Mouse (Mus musculus): ENCODE results near the gene Fezf2. TPM values are rescaled to one million over a fixed set of nuclear protein-coding genes. Genes with fewer than 3 reads are reported as not detected.

Gene Fezf2
- polyA plus RNA-seq, 2 experiments: not detected

- Histone ChIP-seq H3K4me1 (replicated peaks; ENCODE audit: control insufficient read depth in 2 of 2, insufficient read depth in 2 of 2, low read length in 1 of 2) (no peaks in the 10 kb centered on the region), H3K36me3 (replicated peaks; ENCODE audit: control insufficient read depth, insufficient read depth, low read depth) (no peaks in the 10 kb centered on the region), H3K27ac (no peak overlapping the region), H3K4me2 (ENCODE audit: low read depth) (no peak overlapping the region), H3K27me3 (ENCODE audit: control insufficient read depth, insufficient read depth, low read length) (peaks cover 83% of the 10 kb centered on the region), H3K4me3 (ENCODE audit: insufficient read depth in 1 of 2, low read depth in 2 of 2, low read length in 2 of 2) (no peak overlapping the region), H3K9ac (replicated peaks) (no peak overlapping the region), H3K9me3 (ENCODE audit: control insufficient read depth, low read length) (no peaks in the 10 kb centered on the region)
- TF ChIP-seq EP300 (IDR thresholded peaks at IDR 0.05; ENCODE audit: low read depth) (no peak), CTCF (IDR thresholded peaks at IDR 0.05; ENCODE audit: low read depth) (no peak)
- DNase-seq (ENCODE audit: low read depth in 3 of 3, low spot score in 3 of 3): no peak
- ATAC-seq (ENCODE audit: insufficient read depth): no peak
- whole genome bisulfite sequencing (ENCODE audit: insufficient replicate concordance): 1% methylated on average over 19 of the region's 19 CpGs
Observed at GRCm38 (mm10) chr14:12340238-12341074, 7.5 kb downstream of the Fezf2 start.

- no peak overlapping the region for H3K4me2 ChIP-seq (ENCODE audit: low read depth)
- WGBS (ENCODE audit: insufficient replicate concordance): 2% methylated on average over 10 of the region's 10 CpGs
- TF ChIP-seq EP300 (IDR thresholded peaks at IDR 0.05; ENCODE audit: low read depth) (no peak), CTCF (IDR thresholded peaks at IDR 0.05; ENCODE audit: low read depth) (no peak)
- H3K4me3 ChIP-seq (ENCODE audit: insufficient read depth in 1 of 2, low read depth in 2 of 2, low read length in 2 of 2): no peak overlapping the region
- no peak overlapping the region for H3K27ac ChIP-seq
- H3K9ac ChIP-seq (replicated peaks): no peak overlapping the region
- no peaks in the 10 kb centered on the region for H3K4me1 ChIP-seq (replicated peaks; ENCODE audit: control insufficient read depth in 2 of 2, insufficient read depth in 2 of 2, low read length in 1 of 2)
- DNase-seq (ENCODE audit: low read depth in 3 of 3, low spot score in 3 of 3) (no peak), ATAC-seq (ENCODE audit: insufficient read depth) (no peak)
- no peaks in the 10 kb centered on the region for H3K36me3 ChIP-seq (replicated peaks; ENCODE audit: control insufficient read depth, insufficient read depth, low read depth)
- H3K27me3 ChIP-seq (ENCODE audit: control insufficient read depth, insufficient read depth, low read length): peaks cover 68% of the 10 kb centered on the region
- H3K9me3 ChIP-seq (ENCODE audit: control insufficient read depth, low read length): no peaks in the 10 kb centered on the region
Observed at GRCm38 (mm10) chr14:12338811-12339565, 9.0 kb downstream of the Fezf2 start.

- TF ChIP-seq CTCF (IDR thresholded peaks at IDR 0.05; ENCODE audit: low read depth) (no peak), EP300 (IDR thresholded peaks at IDR 0.05; ENCODE audit: low read depth) (no peak)
- ATAC-seq (ENCODE audit: insufficient read depth) (no peak), DNase-seq (ENCODE audit: low read depth in 3 of 3, low spot score in 3 of 3) (no peak)
- no peaks in the 10 kb centered on the region for H3K36me3 ChIP-seq (replicated peaks; ENCODE audit: control insufficient read depth, insufficient read depth, low read depth)
- H3K4me2 ChIP-seq (ENCODE audit: low read depth): no peak overlapping the region
- peaks cover 60% of the 10 kb centered on the region for H3K27me3 ChIP-seq (ENCODE audit: control insufficient read depth, insufficient read depth, low read length)
- H3K4me1 ChIP-seq (replicated peaks; ENCODE audit: control insufficient read depth in 2 of 2, insufficient read depth in 2 of 2, low read length in 1 of 2): no peaks in the 10 kb centered on the region
- WGBS (ENCODE audit: insufficient replicate concordance): 4% methylated on average over 16 of the region's 16 CpGs
- H3K4me3 ChIP-seq (ENCODE audit: insufficient read depth in 1 of 2, low read depth in 2 of 2, low read length in 2 of 2): no peak overlapping the region
- H3K9me3 ChIP-seq (ENCODE audit: control insufficient read depth, low read length): no peaks in the 10 kb centered on the region
- H3K27ac ChIP-seq: no peak overlapping the region
- no peak overlapping the region for H3K9ac ChIP-seq (replicated peaks)
Observed at GRCm38 (mm10) chr14:12337998-12338809, 9.8 kb downstream of the Fezf2 start.

- no peak for TF ChIP-seq EP300 (IDR thresholded peaks at IDR 0.05; ENCODE audit: low read depth)
- Histone ChIP-seq H3K9me3 (ENCODE audit: control insufficient read depth, low read length) (no peaks in the 10 kb centered on the region), H3K4me1 (replicated peaks; ENCODE audit: control insufficient read depth in 2 of 2, insufficient read depth in 2 of 2, low read length in 1 of 2) (no peaks in the 10 kb centered on the region), H3K4me3 (ENCODE audit: insufficient read depth in 1 of 2, low read depth in 2 of 2, low read length in 2 of 2) (no peak overlapping the region), H3K27ac (no peak overlapping the region), H3K27me3 (ENCODE audit: control insufficient read depth, insufficient read depth, low read length) (peaks cover 53% of the 10 kb centered on the region), H3K9ac (replicated peaks) (no peak overlapping the region), H3K4me2 (ENCODE audit: low read depth) (no peak overlapping the region), H3K36me3 (replicated peaks; ENCODE audit: control insufficient read depth, insufficient read depth, low read depth) (no peaks in the 10 kb centered on the region)
- WGBS (ENCODE audit: insufficient replicate concordance): 6% methylated on average over 8 of the region's 8 CpGs
- ATAC-seq (ENCODE audit: insufficient read depth) (no peak), DNase-seq (ENCODE audit: low read depth in 3 of 3, low spot score in 3 of 3) (no peak)
Observed at GRCm38 (mm10) chr14:12337421-12337997, 10.5 kb downstream of the Fezf2 start.
